Mouse (Mus musculus): ENCODE data around the gene Vmn1r192. TPM values are rescaled to one million over a fixed set of nuclear protein-coding genes. Genes with fewer than 3 reads are reported as not detected.

The Vmn1r192 gene
- polyA plus RNA-seq (2021; fragmentation: Nextera tagmentation) = not detected in 2 replicates
- long read RNA-seq, experiment 1 = 0 reads
- long read RNA-seq, experiment 2 = 0 reads

DNA sequence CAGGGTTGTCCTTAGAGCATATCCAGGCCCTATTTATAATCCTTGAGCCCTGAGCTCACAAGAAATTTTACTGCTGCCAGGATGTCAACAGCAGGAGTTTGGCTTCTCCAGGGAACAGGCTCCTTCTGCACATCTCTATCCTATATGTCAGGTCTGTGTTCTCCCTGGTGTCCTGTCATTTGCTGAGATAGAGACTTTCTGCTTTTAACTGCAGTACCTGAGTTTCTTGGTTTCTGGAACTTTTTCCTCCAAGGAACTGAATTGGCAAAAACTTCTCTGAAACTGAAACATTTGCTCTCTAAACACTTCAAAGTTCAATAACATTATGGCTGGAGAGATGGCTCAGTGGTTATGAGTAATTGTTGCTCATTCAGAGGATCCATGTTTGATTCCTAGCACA, at the start of gene Vmn1r192:
Gene Vmn1r192, minus strand, starts transcription at position 101 of the 400 bp plus-strand sequence.

DNA sequence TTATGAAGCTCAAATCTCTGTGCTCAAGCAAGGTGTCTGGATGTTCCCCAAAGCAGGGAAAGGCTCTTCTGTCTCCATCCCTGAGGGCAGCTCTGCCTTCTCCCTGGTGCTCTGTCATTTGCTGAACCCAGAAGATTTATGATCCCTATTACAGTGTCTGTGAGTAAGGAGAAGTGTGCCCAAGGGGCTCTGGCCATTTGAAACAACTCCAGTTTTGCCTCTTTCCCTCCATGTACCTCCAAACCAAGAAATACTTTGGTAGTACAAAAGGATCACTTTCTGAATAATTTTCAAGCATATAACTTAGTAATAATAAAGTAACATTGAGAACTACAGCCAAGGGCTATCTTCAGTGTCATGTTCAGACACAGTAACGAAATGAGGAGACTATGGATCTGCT, 32.1 kb upstream of the Vmn1r192 start, which contains the start of gene Vmn1r193:
Gene Vmn1r193, minus strand, starts transcription at position 101 of the 400 bp plus-strand sequence.

DNA sequence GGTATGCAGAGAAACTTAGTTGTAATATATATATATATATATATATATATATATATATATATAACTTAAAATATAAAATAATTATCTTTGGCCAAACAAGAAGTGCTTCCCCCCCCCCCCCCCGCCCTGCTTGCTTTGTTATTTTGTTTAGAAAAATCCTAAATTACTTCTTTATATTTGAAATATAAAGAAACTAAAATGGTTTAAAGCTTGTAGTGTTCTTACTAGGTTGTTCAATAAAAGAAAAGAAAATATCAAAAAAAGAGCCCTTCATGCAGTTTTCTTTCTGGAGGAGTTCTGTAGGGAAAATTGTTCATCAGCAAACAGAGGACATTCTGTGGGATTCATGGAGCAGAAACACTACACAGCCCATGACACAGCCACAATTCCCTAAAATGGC, 7.1 kb downstream of the Vmn1r192 start, which contains the start of gene Vmn1r191:
Gene Vmn1r191, minus strand, starts transcription at position 101 of the 400 bp plus-strand sequence.

Other genes with a start within 250 kb of the Vmn1r192 start
- 1.6 and 2.5 TPM in 2 replicates for gene Zfp184, start 246.0 kb downstream of the Vmn1r192 start, polyA plus RNA-seq (2021; fragmentation: Nextera tagmentation)
- 0.10 TPM in 1 of 2 replicates, not detected in the other for gene Pom121l2, start 209.9 kb downstream of the Vmn1r192 start, polyA plus RNA-seq (2021; fragmentation: Nextera tagmentation)
- gene Prss16, start 181.4 kb downstream of the Vmn1r192 start, polyA plus RNA-seq (2021; fragmentation: Nextera tagmentation) = 1.7 and 1.9 TPM in 2 replicates
- gene Hist1h2ah, start 155.6 kb downstream of the Vmn1r192 start, polyA plus RNA-seq (2021; fragmentation: Nextera tagmentation) = not detected in 2 replicates
- not detected in 2 replicates for gene Hist1h2bk, start 155.3 kb downstream of the Vmn1r192 start, polyA plus RNA-seq (2021; fragmentation: Nextera tagmentation)
- gene Hist1h4i, start 149.8 kb downstream of the Vmn1r192 start, polyA plus RNA-seq (2021; fragmentation: Nextera tagmentation) = 6.4 and 6.7 TPM in 2 replicates
- not detected in 2 replicates for gene Hist1h2ag, start 148.2 kb downstream of the Vmn1r192 start, polyA plus RNA-seq (2021; fragmentation: Nextera tagmentation)
- 0.67 TPM in 1 of 2 replicates, not detected in the other for gene Hist1h2bj, start 147.9 kb downstream of the Vmn1r192 start, polyA plus RNA-seq (2021; fragmentation: Nextera tagmentation)
- gene Vmn1r188, start 106.7 kb downstream of the Vmn1r192 start, polyA plus RNA-seq (2021; fragmentation: Nextera tagmentation) = not detected in 2 replicates
- not detected in 2 replicates for gene Vmn1r189, start 85.3 kb downstream of the Vmn1r192 start, polyA plus RNA-seq (2021; fragmentation: Nextera tagmentation)
- not detected in 2 replicates for gene Vmn1r191, start 7.2 kb downstream of the Vmn1r192 start, polyA plus RNA-seq (2021; fragmentation: Nextera tagmentation)
- not detected in 2 replicates for gene Vmn1r193, start 32.0 kb upstream of the Vmn1r192 start, polyA plus RNA-seq (2021; fragmentation: Nextera tagmentation)
- not detected in 2 replicates for gene Vmn1r194, start 53.1 kb upstream of the Vmn1r192 start, polyA plus RNA-seq (2021; fragmentation: Nextera tagmentation)
- gene Vmn1r195, start 79.4 kb upstream of the Vmn1r192 start, polyA plus RNA-seq (2021; fragmentation: Nextera tagmentation) = not detected in 2 replicates
- not detected in 2 replicates for gene Vmn1r196, start 98.8 kb upstream of the Vmn1r192 start, polyA plus RNA-seq (2021; fragmentation: Nextera tagmentation)
- not detected in 2 replicates for gene Vmn1r197, start 133.4 kb upstream of the Vmn1r192 start, polyA plus RNA-seq (2021; fragmentation: Nextera tagmentation)
- gene Vmn1r198, start 159.2 kb upstream of the Vmn1r192 start, polyA plus RNA-seq (2021; fragmentation: Nextera tagmentation) = not detected in 2 replicates
- not detected in 2 replicates for gene Vmn1r199, start 188.7 kb upstream of the Vmn1r192 start, polyA plus RNA-seq (2021; fragmentation: Nextera tagmentation)
- gene Vmn1r200, start 199.2 kb upstream of the Vmn1r192 start, polyA plus RNA-seq (2021; fragmentation: Nextera tagmentation) = not detected in 2 replicates